Mouse (Mus musculus): ENCODE measurements around the gene Prkce. TPM values are rescaled to one million over a fixed set of nuclear protein-coding genes. Genes with fewer than 3 reads are reported as not detected.

The Prkce gene
- total and polyA plus RNA-seq, 2 experiments from 2014 or later: 8.1 to 12.6 TPM

GRCm38 (mm10) chr17:86551995-86552394, 384.4 kb downstream of the Prkce start:
- no peak for DNase-seq (ENCODE audit: low spot score)
- Histone ChIP-seq H3K9ac (replicated peaks; ENCODE audit: low read depth, low read length) (no peak overlapping the region), H3K27me3 (ENCODE audit: control insufficient read depth, insufficient read depth, low read length) (no peaks in the 10 kb centered on the region), H3K27ac (ENCODE audit: low read depth) (no peak overlapping the region), H3K4me3 (ENCODE audit: low read depth, low read length) (no peak overlapping the region), H3K4me2 (ENCODE audit: low read depth, low read length) (no peak overlapping the region), H3K9me3 (replicated peaks; ENCODE audit: control insufficient read depth, low read length) (no peaks in the 10 kb centered on the region), H3K36me3 (replicated peaks; ENCODE audit: control insufficient read depth, insufficient read depth, low read length) (no peaks in the 10 kb centered on the region), H3K4me1 (ENCODE audit: control insufficient read depth, insufficient read depth) (no peaks in the 10 kb centered on the region)
- TF ChIP-seq CTCF (IDR thresholded peaks at IDR 0.05; ENCODE audit: low read depth) (no peak), EP300 (IDR thresholded peaks at IDR 0.05; ENCODE audit: low read depth) (no peak)
- WGBS: 89% methylated on average over 6 of the region's 6 CpGs
- ATAC-seq (ENCODE audit: insufficient read depth, low read depth): no peak

- TF ChIP-seq CTCF (IDR thresholded peaks at IDR 0.05; ENCODE audit: low read depth) (no peak), EP300 (IDR thresholded peaks at IDR 0.05; ENCODE audit: low read depth) (no peak)
- Histone ChIP-seq H3K9me3 (replicated peaks; ENCODE audit: control insufficient read depth, low read length) (no peaks in the 10 kb centered on the region), H3K9ac (replicated peaks; ENCODE audit: low read depth, low read length) (no peak overlapping the region), H3K4me3 (ENCODE audit: low read depth, low read length) (no peak overlapping the region), H3K4me1 (ENCODE audit: control insufficient read depth, insufficient read depth) (no peaks in the 10 kb centered on the region), H3K36me3 (replicated peaks; ENCODE audit: control insufficient read depth, insufficient read depth, low read length) (0 out of 2 replicates have a peak, but pooled peaks cover 13% of the 10 kb centered on the region), H3K27me3 (ENCODE audit: control insufficient read depth, insufficient read depth, low read length) (no peaks in the 10 kb centered on the region), H3K4me2 (ENCODE audit: low read depth, low read length) (no peak overlapping the region), H3K27ac (ENCODE audit: low read depth) (no peak overlapping the region)
- DNase-seq (ENCODE audit: low spot score) (no peak), ATAC-seq (ENCODE audit: insufficient read depth, low read depth) (no peak)
- WGBS: 71% methylated on average over 15 of the region's 15 CpGs
Observed at GRCm38 (mm10) chr17:86559206-86559891, 391.8 kb downstream of the Prkce start.

- DNase-seq (ENCODE audit: low spot score) (no peak), ATAC-seq (ENCODE audit: insufficient read depth, low read depth) (no peak)
- no peak for TF ChIP-seq CTCF (IDR thresholded peaks at IDR 0.05; ENCODE audit: low read depth)
- TF ChIP-seq EP300 (IDR thresholded peaks at IDR 0.05; ENCODE audit: low read depth): no peak
- Histone ChIP-seq H3K9ac (replicated peaks; ENCODE audit: low read depth, low read length) (no peak overlapping the region), H3K4me2 (ENCODE audit: low read depth, low read length) (no peak overlapping the region), H3K4me3 (ENCODE audit: low read depth, low read length) (no peak overlapping the region), H3K4me1 (ENCODE audit: control insufficient read depth, insufficient read depth) (no peaks in the 10 kb centered on the region), H3K27ac (ENCODE audit: low read depth) (no peak overlapping the region), H3K27me3 (ENCODE audit: control insufficient read depth, insufficient read depth, low read length) (no peaks in the 10 kb centered on the region), H3K36me3 (replicated peaks; ENCODE audit: control insufficient read depth, insufficient read depth, low read length) (0 out of 2 replicates have a peak, but pooled peaks cover 13% of the 10 kb centered on the region), H3K9me3 (replicated peaks; ENCODE audit: control insufficient read depth, low read length) (no peaks in the 10 kb centered on the region)
- 81% methylated on average over 3 of the region's 3 CpGs for WGBS
Observed at GRCm38 (mm10) chr17:86560499-86560898, 392.9 kb downstream of the Prkce start.

- Histone ChIP-seq H3K4me1 (ENCODE audit: control insufficient read depth, insufficient read depth) (no peaks in the 10 kb centered on the region), H3K36me3 (replicated peaks; ENCODE audit: control insufficient read depth, insufficient read depth, low read length) (0 out of 2 replicates have a peak, but pooled peaks cover 3% of the 10 kb centered on the region), H3K4me3 (ENCODE audit: low read depth, low read length) (no peak overlapping the region), H3K4me2 (ENCODE audit: low read depth, low read length) (no peak overlapping the region), H3K27me3 (ENCODE audit: control insufficient read depth, insufficient read depth, low read length) (no peaks in the 10 kb centered on the region), H3K9me3 (replicated peaks; ENCODE audit: control insufficient read depth, low read length) (no peaks in the 10 kb centered on the region), H3K9ac (replicated peaks; ENCODE audit: low read depth, low read length) (no peak overlapping the region), H3K27ac (ENCODE audit: low read depth) (no peak overlapping the region)
- no peak for DNase-seq (ENCODE audit: low spot score)
- no peak for ATAC-seq (ENCODE audit: insufficient read depth, low read depth)
- TF ChIP-seq CTCF (IDR thresholded peaks at IDR 0.05; ENCODE audit: low read depth) (no peak), EP300 (IDR thresholded peaks at IDR 0.05; ENCODE audit: low read depth) (no peak)
- WGBS: 79% methylated on average over 5 of the region's 5 CpGs
Observed at GRCm38 (mm10) chr17:86570491-86570890, 402.9 kb downstream of the Prkce start.

DNA sequence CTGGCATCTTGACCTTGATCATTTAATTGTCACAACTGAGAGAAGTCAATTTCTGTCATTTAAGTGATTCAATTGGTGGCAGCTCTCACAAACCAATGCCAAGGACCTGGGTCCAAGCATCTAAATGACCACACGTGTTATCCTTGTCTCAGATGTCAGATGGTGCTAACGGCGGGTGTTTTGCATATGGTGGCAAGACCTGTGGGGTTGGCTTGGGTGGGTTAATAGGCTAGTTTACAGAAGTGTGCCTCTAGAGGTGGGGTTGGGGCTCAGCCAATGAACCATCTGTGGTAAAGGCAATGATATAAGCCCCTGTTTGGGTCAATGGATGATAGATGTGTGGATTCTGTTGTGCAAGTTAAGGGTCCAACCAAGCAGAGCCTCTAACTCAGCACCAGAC, 403.7 kb downstream of the Prkce start:
- no peak overlapping the region for H3K9ac ChIP-seq (replicated peaks; ENCODE audit: low read depth, low read length)
- WGBS: 92% methylated on average over 3 of the region's 3 CpGs
- TF ChIP-seq EP300 (IDR thresholded peaks at IDR 0.05; ENCODE audit: low read depth) (no peak), CTCF (IDR thresholded peaks at IDR 0.05; ENCODE audit: low read depth) (no peak)
- H3K9me3 ChIP-seq (replicated peaks; ENCODE audit: control insufficient read depth, low read length): no peaks in the 10 kb centered on the region
- H3K4me1 ChIP-seq (ENCODE audit: control insufficient read depth, insufficient read depth): no peaks in the 10 kb centered on the region
- no peak overlapping the region for H3K4me2 ChIP-seq (ENCODE audit: low read depth, low read length)
- ATAC-seq (ENCODE audit: insufficient read depth, low read depth) (no peak), DNase-seq (ENCODE audit: low spot score) (no peak)
- H3K27ac ChIP-seq (ENCODE audit: low read depth): no peak overlapping the region
- H3K4me3 ChIP-seq (ENCODE audit: low read depth, low read length): no peak overlapping the region
- no peaks in the 10 kb centered on the region for H3K27me3 ChIP-seq (ENCODE audit: control insufficient read depth, insufficient read depth, low read length)
- 0 out of 2 replicates have a peak, but pooled peaks cover under 1% of the 10 kb centered on the region for H3K36me3 ChIP-seq (replicated peaks; ENCODE audit: control insufficient read depth, insufficient read depth, low read length)

DNA sequence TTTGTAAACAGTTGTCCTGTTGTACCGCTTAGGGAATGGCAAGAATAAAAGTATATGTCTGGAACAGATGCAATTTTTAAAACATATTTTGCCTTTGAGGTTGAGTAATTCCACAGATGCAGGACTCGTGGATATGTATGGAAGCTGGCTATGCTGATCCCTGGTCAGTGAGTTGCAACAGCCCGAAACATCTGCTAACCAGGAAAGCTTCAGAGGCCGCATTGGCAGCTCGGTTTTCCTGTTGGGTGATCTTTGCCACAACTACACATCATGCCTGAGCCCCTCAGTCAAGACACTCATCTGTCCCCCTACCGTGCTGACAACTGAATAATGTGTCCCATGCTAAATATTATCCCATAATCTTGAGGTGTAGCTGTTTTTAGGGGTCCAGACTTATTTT, 404.6 kb downstream of the Prkce start:
- ATAC-seq (ENCODE audit: insufficient read depth, low read depth) (no peak), DNase-seq (ENCODE audit: low spot score) (no peak)
- H3K27me3 ChIP-seq (ENCODE audit: control insufficient read depth, insufficient read depth, low read length): no peaks in the 10 kb centered on the region
- no peaks in the 10 kb centered on the region for H3K4me1 ChIP-seq (ENCODE audit: control insufficient read depth, insufficient read depth)
- H3K9me3 ChIP-seq (replicated peaks; ENCODE audit: control insufficient read depth, low read length): no peaks in the 10 kb centered on the region
- TF ChIP-seq CTCF (IDR thresholded peaks at IDR 0.05; ENCODE audit: low read depth) (no peak), EP300 (IDR thresholded peaks at IDR 0.05; ENCODE audit: low read depth) (no peak)
- H3K27ac ChIP-seq (ENCODE audit: low read depth): no peak overlapping the region
- no peak overlapping the region for H3K4me3 ChIP-seq (ENCODE audit: low read depth, low read length)
- H3K9ac ChIP-seq (replicated peaks; ENCODE audit: low read depth, low read length): no peak overlapping the region
- no peaks in the 10 kb centered on the region for H3K36me3 ChIP-seq (replicated peaks; ENCODE audit: control insufficient read depth, insufficient read depth, low read length)
- no peak overlapping the region for H3K4me2 ChIP-seq (ENCODE audit: low read depth, low read length)
- WGBS: 87% methylated on average over 6 of the region's 6 CpGs
